In the genomic region with DNA sequence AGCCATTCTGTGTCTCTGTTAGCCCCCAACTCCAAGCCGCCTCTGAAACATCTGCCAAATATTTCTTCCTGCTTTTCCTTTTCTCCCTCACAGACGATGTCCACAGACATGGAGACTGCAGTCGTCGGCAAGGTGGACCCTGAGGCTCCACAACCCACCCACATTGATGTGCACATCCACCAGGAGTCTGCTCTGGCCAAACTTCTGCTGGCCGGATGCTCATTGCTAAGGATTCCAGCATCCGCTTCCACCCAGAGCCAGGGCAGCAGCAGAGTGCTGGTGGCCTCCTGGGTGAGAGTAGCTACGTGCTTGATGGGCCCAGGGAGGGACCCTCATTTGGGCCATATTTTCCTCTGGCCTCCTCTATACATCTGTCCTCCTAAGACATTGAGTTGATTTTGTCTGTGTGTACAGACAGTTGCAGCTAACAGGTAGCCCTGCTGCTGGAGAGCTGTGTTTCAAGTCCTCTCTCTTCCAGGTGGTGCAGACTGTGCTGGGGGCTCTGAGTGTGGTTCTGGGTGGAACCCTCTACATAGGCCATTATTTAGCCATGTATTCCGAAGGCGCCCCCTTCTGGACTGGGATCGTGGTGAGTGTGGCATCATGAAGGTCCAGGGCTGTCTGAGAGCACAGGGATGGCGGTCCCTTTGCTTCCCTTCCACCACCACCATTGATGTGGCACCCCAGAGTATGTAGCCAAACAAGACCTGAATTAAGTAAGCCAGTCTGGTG, we compare ENCODE assay signal across 10 mouse cellular contexts. TPM values are rescaled to one million over a fixed set of nuclear protein-coding genes. Genes with fewer than 3 reads are reported as not detected.
A peak's percentile ranks its signal among the peaks of the same experiment; 100 is the strongest.
DNase-seq lines count a peak whose midpoint lies in the region; ATAC-seq and TF ChIP-seq lines count a peak whose summit lies in the region.
"Had no signal": no experiment of that assay in that cellular context is flagged by ENCODE, and none has a peak within 500 bp of the region (broad histone marks: within the 10 kb centered on the region; RNA-seq: fewer than 3 reads in every experiment).

No protein-coding gene starts in this region.

- H3K27me3 ChIP-seq in E14TG2a.4 (ENCODE audit: insufficient read depth, low read length), result peaks cover 41% of the 10 kb centered on the region
- no peaks in the 10 kb centered on the region for H3K27me3 ChIP-seq in lung, embryonic 15.5 days
- no peaks in the 10 kb centered on the region for H3K27me3 ChIP-seq in stomach, embryonic 15.5 days (replicated peaks)

- H3K4me3 ChIP-seq in E14TG2a.4 (replicated peaks; ENCODE audit: low read length), result no peak overlapping the region
- H3K4me3 ChIP-seq in lung, embryonic 15.5 days, result peak overlapping the region; percentile 51
- H3K4me3 ChIP-seq in stomach, embryonic 15.5 days (replicated peaks), result peak overlapping the region; percentile 56

- 39% methylated on average over 11 of the region's 11 CpGs for WGBS in lung, embryonic 15.5 days
- WGBS in stomach, embryonic 15.5 days, result 47% methylated on average over 11 of the region's 11 CpGs

- peak overlapping the region; percentile 56 for H3K9ac ChIP-seq in lung, embryonic 15.5 days
- no peak overlapping the region for H3K9ac ChIP-seq in stomach, embryonic 15.5 days

- 0 out of 2 replicates have a peak, but pooled peaks have one; percentile 9 for TF ChIP-seq CTCF in E14TG2a.4 (conservative IDR thresholded peaks at IDR 0.05; ENCODE audit: low read length)

- peak; percentile 75 to 88 for DNase-seq in adrenal gland, adult (ENCODE audit: inconsistent age in 2 of 2, low spot score in 1 of 2)
- no peak for DNase-seq in adrenal gland, adult 8-10 months
- peak; percentile 27 for DNase-seq in heart, adult 8-10 months (ENCODE audit: low spot score)
- peak; percentile 83 for DNase-seq in kidney, adult 9 months
- DNase-seq in layer of hippocampus, adult 18-20 months (ENCODE audit: low spot score in 2 of 2), result no peak

- H3K36me3 ChIP-seq in E14TG2a.4 (ENCODE audit: insufficient read depth, low read length), result no peaks in the 10 kb centered on the region
- H3K36me3 ChIP-seq in lung, embryonic 15.5 days, result peaks cover 32% of the 10 kb centered on the region
- H3K36me3 ChIP-seq in stomach, embryonic 15.5 days, result peaks cover 22% of the 10 kb centered on the region

- no peaks in the 10 kb centered on the region for H3K9me3 ChIP-seq in E14TG2a.4 (ENCODE audit: low read length)
- no peaks in the 10 kb centered on the region for H3K9me3 ChIP-seq in lung, embryonic 15.5 days
- no peaks in the 10 kb centered on the region for H3K9me3 ChIP-seq in stomach, embryonic 15.5 days

- peak overlapping the region; percentile 76 for H3K4me2 ChIP-seq in lung, embryonic 15.5 days
- peak overlapping the region; percentile 81 for H3K4me2 ChIP-seq in stomach, embryonic 15.5 days

- ATAC-seq in lung, embryonic 15.5 days (ENCODE audit: borderline replicate concordance, extremely low read depth, low FRiP score, low TSS enrichment), result no peak
- ATAC-seq in stomach, embryonic 15.5 days (ENCODE audit: insufficient read depth, low FRiP score, low read depth), result no peak

- H3K4me1 ChIP-seq in E14TG2a.4 (replicated peaks; ENCODE audit: low read depth, low read length), result no peaks in the 10 kb centered on the region
- H3K4me1 ChIP-seq in lung, embryonic 15.5 days, result peaks cover 38% of the 10 kb centered on the region
- H3K4me1 ChIP-seq in stomach, embryonic 15.5 days, result peaks cover 22% of the 10 kb centered on the region

- H3K27ac ChIP-seq in lung, embryonic 15.5 days, result peak overlapping the region; percentile 92
- H3K27ac ChIP-seq in stomach, embryonic 15.5 days, result peak overlapping the region; percentile 93

RNA-seq across cellular contexts. Expression of a gene that starts 1.0 kb away (rescaled TPM):
- total RNA-seq in adrenal gland, adult 8-10 months (2022), result 100 to 1,000 TPM; 722 to 872 (median 775) TPM
- 10 to 100 TPM; 34.1 to 50.4 (median 41.2) TPM for total RNA-seq in heart, adult 8-10 months (2022)
- 425 and 442 TPM in 2 replicates for polyA plus RNA-seq in lung, embryonic 15.5 days (2015; fragmentation: Nextera tagmentation; extraction: Ambion mirVana)
- 314 and 315 TPM in 2 replicates for polyA plus RNA-seq in stomach, embryonic 15.5 days (2015; fragmentation: Nextera tagmentation; extraction: Ambion mirVana)
- total RNA-seq in layer of hippocampus, adult 18-20 months (2021), result 10 to 100 TPM; 58.5 to 61.2 TPM

RNA-seq across cellular contexts. Expression of a gene that starts 1.6 kb away (rescaled TPM):
- total RNA-seq in adrenal gland, adult 8-10 months (2022), result 100 to 1,000 TPM; 404 to 478 (median 432) TPM
- 10 to 100 TPM; 15.0 to 19.3 (median 17.1) TPM for total RNA-seq in heart, adult 8-10 months (2022)
- 226 and 227 TPM in 2 replicates for polyA plus RNA-seq in lung, embryonic 15.5 days (2015; fragmentation: Nextera tagmentation; extraction: Ambion mirVana)
- polyA plus RNA-seq in stomach, embryonic 15.5 days (2015; fragmentation: Nextera tagmentation; extraction: Ambion mirVana), result 140 and 144 TPM in 2 replicates
- total RNA-seq in layer of hippocampus, adult 18-20 months (2021), result 10 to 100 TPM; 32.4 to 36.3 TPM

RNA-seq across cellular contexts. Expression of a gene that starts 30.4 kb away (rescaled TPM):
- not detected for total RNA-seq in adrenal gland, adult 8-10 months (2022)
- not detected for total RNA-seq in heart, adult 8-10 months (2022)
- polyA plus RNA-seq in lung, embryonic 15.5 days (2015; fragmentation: Nextera tagmentation; extraction: Ambion mirVana), result 0.11 TPM in 1 of 2 replicates, not detected in the other
- 2.3 and 3.6 TPM in 2 replicates for polyA plus RNA-seq in stomach, embryonic 15.5 days (2015; fragmentation: Nextera tagmentation; extraction: Ambion mirVana)
- total RNA-seq in layer of hippocampus, adult 18-20 months (2021), result not detected
- polyA plus RNA-seq: C2C12; embryonic facial prominence, embryonic 11.5 days had no signal

Comparison
In these comparisons a context has a peak if more than half of its experiments do, and no peak if none do; other contexts are left out.
1. DNase-seq: peak in adrenal gland, adult (2 of 2), heart, adult 8-10 months (single experiment) and kidney, adult 9 months (single experiment); none in adrenal gland, adult 8-10 months (single experiment) and layer of hippocampus, adult 18-20 months (0 of 2).
2. RNA of a gene that starts 1.0 kb away (total RNA-seq): 722 to 872 TPM in adrenal gland, adult 8-10 months; 58.5 to 61.2 TPM in layer of hippocampus, adult 18-20 months and 34.1 to 50.4 TPM in heart, adult 8-10 months; every median in the first group is over 10 times any median in the second.
3. RNA of a gene that starts 1.6 kb away (total RNA-seq): 404 to 478 TPM in adrenal gland, adult 8-10 months; 32.4 to 36.3 TPM in layer of hippocampus, adult 18-20 months and 15.0 to 19.3 TPM in heart, adult 8-10 months; every median in the first group is over 10 times any median in the second.